Mouse (Mus musculus) ES-E14 (cell line): Measurements from ENCODE around the gene Rps6kb1. TPM values are rescaled to one million over a fixed set of nuclear protein-coding genes. Genes with fewer than 3 reads are reported as not detected.
A peak's percentile ranks its signal among the peaks of the same experiment; 100 is the strongest.

Experiments used
- DNase-seq: peaks from one replicate; pipeline ENCODE4 v3.0.0-alpha.2; 2013; ENCODE audit warnings: low read depth, low spot score
- H3K27ac ChIP-seq: 2 replicates; pipeline ENCODE4 v1.5.1; 2012; ENCODE audit warnings: low read depth, mild to moderate bottlenecking, low read length, moderate library complexity, mixed read lengths; ENCODE audit not compliant: poor library complexity, insufficient read depth, severe bottlenecking
- H3K36me3 ChIP-seq: 2 replicates; pipeline ENCODE4 v1.6.1; 2012; ENCODE audit warnings: mild to moderate bottlenecking, low read length, moderate library complexity, mixed read lengths; ENCODE audit not compliant: control insufficient read depth, poor library complexity, insufficient read depth, severe bottlenecking
- H3K4me1 ChIP-seq, 2 experiments: fragments of 150-350 bp in 1 of 2; sonication (generic) in 1 of 2; 2 replicates each; pipeline ENCODE4 v1.6.1; 2012; ENCODE audit warnings: low read length in 2 of 2, mild to moderate bottlenecking in 1 of 2, mixed read lengths in 1 of 2; ENCODE audit not compliant: control insufficient read depth in 2 of 2, insufficient read depth in 2 of 2, poor library complexity in 1 of 2
- H3K4me3 ChIP-seq, 2 experiments: fragments of 150-350 bp in 1 of 2; sonication (generic) in 1 of 2; 2 replicates each; pipeline ENCODE4 v1.5.1; 2012; ENCODE audit warnings: low read length in 2 of 2, low read depth in 1 of 2, mild to moderate bottlenecking in 1 of 2, mixed read lengths in 1 of 2; ENCODE audit not compliant: insufficient read depth in 1 of 2, poor library complexity in 1 of 2, severe bottlenecking in 1 of 2
- H3K9ac ChIP-seq: 2 replicates; pipeline ENCODE4 v1.6.1; 2012; ENCODE audit warnings: low read depth, mild to moderate bottlenecking, low read length, mixed read lengths; ENCODE audit not compliant: poor library complexity, insufficient read depth, severe bottlenecking
- H3K9me3 ChIP-seq: fragments of 150-350 bp; sonication (generic); 2 replicates; pipeline ENCODE4 v1.6.1; 2012; ENCODE audit warnings: low read depth, mild to moderate bottlenecking, low read length; ENCODE audit not compliant: control insufficient read depth, insufficient read depth
- CHD2 ChIP-seq: IDR thresholded peaks from 2 replicates; pipeline ENCODE4 v1.6.1; 2014; ENCODE audit warnings: mild to moderate bottlenecking, low read depth, low read length, inconsistent platforms
- HCFC1 ChIP-seq: IDR thresholded peaks from 2 replicates; pipeline ENCODE4 v1.6.1; 2012; ENCODE audit warnings: low read length, inconsistent platforms, borderline replicate concordance; ENCODE audit not compliant: insufficient read depth
- MAFK ChIP-seq: IDR thresholded peaks from 2 replicates; pipeline ENCODE4 v1.6.1; 2014; ENCODE audit warnings: mild to moderate bottlenecking, low read depth, low read length, inconsistent platforms; ENCODE audit not compliant: insufficient read depth
- ZC3H11A ChIP-seq: IDR thresholded peaks from 2 replicates; pipeline ENCODE4 v1.6.1; 2012; ENCODE audit warnings: low read depth, mild to moderate bottlenecking, inconsistent platforms, low read length, borderline replicate concordance
- ZNF384 ChIP-seq: IDR thresholded peaks from 2 replicates; pipeline ENCODE4 v1.6.1; 2012; ENCODE audit warnings: low read depth, low read length, inconsistent platforms
- in situ Hi-C, 2 experiments: fragments of 600-800 bp; cut with MboI; formaldehyde crosslinking; loops; one replicate each; pipeline ENCODE4 v1.15.1; 2025; ENCODE audit warnings: low sequenced_read_pairs in 2 of 2, inconsistent platforms in 1 of 2; ENCODE audit not compliant: unreplicated experiment in 2 of 2
- total RNA-seq: library from RNA; depleted of rRNA; stranded (reverse); fragments of 300-350 nt; gene quantifications from 2 replicates; pipeline ENCODE4 v1.2.3, GENCODE M21; 2012

The Rps6kb1 gene
- total RNA-seq, 1 experiment: 43.1 TPM

- peaks cover 21 to 38% of the 10 kb centered on the region in 2 experiments for H3K4me1 ChIP-seq
- H3K4me3 ChIP-seq: no peak overlapping the region
- no peak for DNase-seq
- no peak overlapping the region; the same call in 1 of the 2 replicates for H3K9ac ChIP-seq
- H3K27ac ChIP-seq: peak overlapping the region; percentile 4; the same call in 1 of the 2 replicates
- H3K9me3 ChIP-seq: no peaks in the 10 kb centered on the region
- no peaks in the 10 kb centered on the region for H3K36me3 ChIP-seq
- in situ Hi-C loops: no loop called here
- no peak for TF ChIP-seq ZNF384
- no peak for TF ChIP-seq MAFK
- no peak for TF ChIP-seq HCFC1
- TF ChIP-seq CHD2: no peak
- TF ChIP-seq ZC3H11A: no peak
Observed at GRCm38 (mm10) chr11:86574408-86574807, 29.8 kb upstream of the Rps6kb1 start.

GRCm38 (mm10) chr11:86573646-86574231, 29.1 kb upstream of the Rps6kb1 start:
- H3K4me1 ChIP-seq: peaks cover 16 to 32% of the 10 kb centered on the region in 2 experiments
- H3K9me3 ChIP-seq: no peaks in the 10 kb centered on the region
- H3K4me3 ChIP-seq: no peak overlapping the region
- DNase-seq: no peak
- no peak overlapping the region for H3K27ac ChIP-seq
- in situ Hi-C loops: no loop called here
- H3K36me3 ChIP-seq: no peaks in the 10 kb centered on the region
- H3K9ac ChIP-seq: no peak overlapping the region
- TF ChIP-seq MAFK (no peak), HCFC1 (no peak), ZNF384 (no peak), CHD2 (no peak)

- TF ChIP-seq HCFC1: no peak
- TF ChIP-seq ZC3H11A: no peak
- H3K4me3 ChIP-seq: no peak overlapping the region
- H3K9me3 ChIP-seq: no peaks in the 10 kb centered on the region
- no peak overlapping the region for H3K9ac ChIP-seq
- peaks cover 16 to 26% of the 10 kb centered on the region in 2 experiments for H3K4me1 ChIP-seq
- H3K27ac ChIP-seq: no peak overlapping the region
- in situ Hi-C loops: no loop called here
- H3K36me3 ChIP-seq: no peaks in the 10 kb centered on the region
- no peak for DNase-seq
Observed at GRCm38 (mm10) chr11:86572623-86573022, 28.0 kb upstream of the Rps6kb1 start.

GRCm38 (mm10) chr11:86571871-86572270, 27.3 kb upstream of the Rps6kb1 start:
- Histone ChIP-seq H3K4me3 (no peak overlapping the region), H3K9ac (no peak overlapping the region; the same call in 1 of the 2 replicates), H3K27ac (no peak overlapping the region), H3K4me1 (peaks cover 14 to 21% of the 10 kb centered on the region in 2 experiments), H3K9me3 (no peaks in the 10 kb centered on the region), H3K36me3 (no peaks in the 10 kb centered on the region)
- TF ChIP-seq CHD2 (no peak), ZC3H11A (no peak)
- in situ Hi-C loops: no loop called here
- no peak for DNase-seq
